Mouse (Mus musculus) large intestine, adult 2 months (tissue): ENCODE results near the gene Bend3. TPM values are rescaled to one million over a fixed set of nuclear protein-coding genes. Genes with fewer than 3 reads are reported as not detected.
A peak's percentile ranks its signal among the peaks of the same experiment; 100 is the strongest.

Experiments
- DNase-seq: peaks from one replicate; pipeline ENCODE4 v3.0.0-alpha.2; 2012; ENCODE audit warnings: low read depth, low spot score
- WGBS: fragments of 180-500 bp; shearing (Covaris S2); methylation state at CpG from one replicate; pipeline ENCODE4 v1.1.7; 2018; 5-methylcytosine and 5-hydroxymethylcytosine counted together
- polyA plus RNA-seq: library from polyadenylated mRNA; depleted of rRNA; stranded (reverse); fragments of >200 nt; gene quantifications from 2 replicates; pipeline ENCODE4 v1.2.3, GENCODE M21; 2012; rRNA removed

Bend3 gene
- 2.2 and 2.7 TPM in 2 replicates for polyA plus RNA-seq

DNA sequence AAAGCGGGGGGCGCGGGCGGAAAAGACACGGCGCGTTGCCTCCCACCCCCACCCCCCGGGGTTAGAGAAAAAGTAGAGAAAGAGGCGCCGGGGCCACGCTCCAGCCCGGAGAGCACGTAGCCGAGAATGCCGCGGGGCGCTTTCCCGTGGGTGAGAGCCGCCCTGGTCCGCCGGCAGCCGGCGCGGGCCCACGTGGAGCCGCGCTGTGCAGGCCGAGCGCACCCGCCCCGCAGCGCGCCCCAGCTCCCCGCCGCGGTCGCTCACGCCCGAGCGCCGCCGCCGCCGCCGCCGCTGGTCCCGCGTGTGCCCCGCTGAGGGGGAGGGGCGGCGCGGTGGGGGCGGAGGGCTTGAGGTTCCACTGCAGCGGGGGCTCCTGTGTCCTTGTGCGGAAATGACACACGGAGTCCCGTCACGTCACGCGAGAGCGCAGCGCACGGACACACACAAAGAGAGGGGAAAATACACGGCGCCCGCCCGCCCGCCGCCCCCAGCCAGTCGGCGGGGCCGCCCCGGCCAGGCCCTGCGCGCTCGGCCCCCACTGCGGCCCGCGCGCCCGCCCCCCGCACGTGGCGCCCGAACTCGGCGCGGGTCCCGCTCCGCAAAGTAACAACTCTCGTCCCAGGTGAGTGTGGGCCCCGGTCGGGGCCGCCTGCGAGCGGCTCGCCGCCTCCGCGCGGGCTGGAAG, at the start of gene Bend3:
Gene Bend3 (plus strand): TSS at position 81 of the 685 bp plus-strand sequence.
- under 1% methylated on average over 97 of the region's 101 CpGs for WGBS
- DNase-seq: no peak

- WGBS: 88% methylated on average over 5 of the region's 5 CpGs
Observed at GRCm38 (mm10) chr10:43430606-43431005, 48.0 kb upstream of the Bend3 start.

DNA sequence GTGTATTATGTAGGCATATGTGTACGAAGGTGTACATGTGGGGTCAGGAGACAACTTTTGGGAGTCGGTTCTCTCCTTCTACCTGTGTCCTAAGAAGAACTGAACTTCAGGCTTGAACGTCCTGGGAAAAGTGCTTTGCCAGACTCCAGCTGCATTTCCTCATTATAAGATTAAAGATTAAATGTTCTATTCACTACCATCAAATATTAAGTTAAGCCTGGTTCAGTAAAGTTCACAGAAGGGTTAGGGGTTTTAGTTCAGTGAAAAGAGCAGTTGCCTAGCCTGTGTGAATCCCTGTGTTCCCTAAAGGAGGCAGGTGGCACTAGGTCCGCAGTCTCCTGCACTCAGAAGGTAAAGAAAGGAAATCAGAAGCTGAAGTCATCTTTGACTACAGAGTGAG, 44.3 kb upstream of the Bend3 start:
- DNase-seq: no peak
- WGBS: 67% methylated on average over 4 of the region's 4 CpGs

More at GRCm38 (mm10) chr10:43430606-43431005, 48.0 kb upstream of the Bend3 start:
- DNase-seq: no peak

DNA sequence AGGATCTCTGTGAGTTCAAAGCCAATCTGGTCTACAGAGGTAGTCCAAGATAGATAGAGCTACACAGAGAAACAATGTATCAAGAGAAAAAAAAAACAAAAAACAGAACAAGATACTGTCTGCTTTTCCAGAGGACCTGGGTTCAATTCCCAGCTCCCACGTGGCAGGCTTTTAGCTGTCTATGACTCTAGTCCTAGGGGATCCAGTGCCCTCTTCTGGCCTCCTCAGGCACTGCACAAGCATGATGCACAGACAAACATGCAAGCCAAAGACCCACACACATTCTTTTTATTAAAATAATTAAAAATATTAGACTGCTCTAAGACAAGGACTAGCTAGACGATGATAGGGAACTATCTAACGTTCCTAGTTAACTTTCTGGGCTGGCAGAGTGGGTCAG, 42.9 kb upstream of the Bend3 start:
- 91% methylated on average over 3 of the region's 3 CpGs for WGBS
- DNase-seq: no peak

DNA sequence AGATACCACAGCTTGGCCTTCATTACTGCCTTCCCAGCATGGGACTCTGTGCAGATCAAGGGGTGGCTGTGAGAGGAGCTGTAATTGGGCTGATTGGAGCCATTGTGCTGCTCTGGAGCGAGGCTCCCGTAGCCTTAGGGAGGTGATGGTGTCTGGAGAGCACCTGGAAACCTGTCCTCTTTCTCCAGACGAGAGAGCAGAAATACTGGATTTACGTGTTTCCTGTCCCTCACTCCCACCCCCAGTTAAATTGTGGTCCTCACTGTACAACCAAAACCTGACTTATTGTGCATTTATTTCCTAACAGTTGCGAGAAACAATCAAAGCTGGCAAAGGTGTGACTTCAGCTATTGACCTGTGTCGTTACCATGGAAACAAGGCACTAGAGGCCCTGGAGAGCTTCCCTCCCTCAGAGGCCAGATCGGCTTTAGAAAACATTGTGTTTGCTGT, 39.1 kb upstream of the Bend3 start:
- WGBS: 40% methylated on average over 7 of the region's 7 CpGs
- DNase-seq: no peak

DNA sequence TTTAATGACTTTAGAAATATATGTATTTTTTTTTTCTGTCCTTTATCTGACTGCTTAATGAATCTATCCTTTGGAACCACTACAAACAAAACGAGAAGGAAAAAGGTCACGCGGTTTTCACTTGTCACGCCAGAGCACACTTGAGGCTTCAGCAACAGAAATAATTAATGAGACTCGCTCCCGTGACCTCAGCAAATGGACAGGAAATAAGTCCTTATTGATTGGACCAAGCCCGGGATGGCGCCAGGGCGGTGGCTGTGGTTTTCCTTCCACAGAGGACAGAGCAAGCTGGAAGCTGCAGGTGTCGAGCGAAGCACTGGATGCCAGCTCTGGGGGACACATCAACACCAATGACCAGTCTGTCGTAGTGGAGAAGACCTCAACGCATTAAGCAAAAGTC, 38.6 kb upstream of the Bend3 start:
- DNase-seq: no peak
- WGBS: 60% methylated on average over 13 of the region's 13 CpGs

GRCm38 (mm10) chr10:43440981-43441740, 37.5 kb upstream of the Bend3 start:
- WGBS: 29% methylated on average over 15 of the region's 15 CpGs
- DNase-seq: peak; percentile 61

- WGBS: 87% methylated on average over 3 of the region's 3 CpGs
- no peak for DNase-seq
Observed at GRCm38 (mm10) chr10:43448656-43449055, 30.0 kb upstream of the Bend3 start.

GRCm38 (mm10) chr10:43451848-43452662, 26.6 kb upstream of the Bend3 start:
- WGBS: 21% methylated on average over 16 of the region's 16 CpGs
- peak; percentile 55 for DNase-seq

GRCm38 (mm10) chr10:43452663-43452996, 26.0 kb upstream of the Bend3 start:
- WGBS: 18% methylated on average over 5 of the region's 5 CpGs
- DNase-seq: no peak

- 96% methylated on average over 1 of the region's 1 CpGs for WGBS
Observed at GRCm38 (mm10) chr10:43454219-43454618, 24.4 kb upstream of the Bend3 start.

DNA sequence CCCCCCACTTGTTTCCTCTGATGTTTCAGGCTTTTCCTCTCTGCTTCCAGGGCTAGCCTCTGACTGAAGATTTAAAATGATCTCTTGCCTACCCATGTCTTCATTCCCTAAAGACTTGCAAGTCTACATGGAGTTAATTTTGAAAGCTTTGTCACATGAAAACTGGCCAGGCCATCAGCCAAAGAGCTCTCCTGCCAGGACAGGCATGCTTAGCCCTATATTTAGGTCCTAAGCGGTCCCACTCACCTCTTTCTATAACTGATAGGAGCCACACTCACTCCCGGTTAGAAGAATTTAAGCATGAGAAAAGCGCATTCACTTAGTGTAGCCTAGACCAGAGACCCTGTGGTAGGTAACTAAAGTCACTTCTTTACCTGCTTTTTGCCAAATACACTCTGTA, 24.0 kb upstream of the Bend3 start:
- 94% methylated on average over 3 of the region's 3 CpGs for WGBS
- no peak for DNase-seq

More at GRCm38 (mm10) chr10:43454219-43454618, 24.4 kb upstream of the Bend3 start:
- no peak for DNase-seq

- 45% methylated on average over 5 of the region's 5 CpGs for WGBS
- DNase-seq: no peak
Observed at GRCm38 (mm10) chr10:43462821-43463220, 15.8 kb upstream of the Bend3 start.

DNA sequence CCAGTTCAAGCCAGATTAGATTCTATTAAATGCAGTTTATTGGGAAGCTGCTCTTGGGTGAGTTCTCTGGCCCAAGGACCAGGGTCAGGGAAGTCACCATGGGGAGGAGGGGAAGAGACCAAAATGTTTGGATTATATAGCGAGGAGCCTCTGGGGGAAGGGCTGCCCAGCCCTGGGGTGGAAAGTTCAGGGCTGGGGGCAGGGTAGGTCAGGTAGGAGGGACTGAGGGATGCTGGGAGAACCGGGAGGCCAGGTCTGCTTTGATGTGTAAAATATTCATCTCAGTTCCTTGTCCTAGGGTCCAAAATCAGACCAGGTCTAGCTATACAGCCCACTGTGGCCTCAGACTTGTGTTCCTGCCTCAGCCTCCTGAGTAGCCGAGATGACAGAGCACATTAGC, 15.4 kb upstream of the Bend3 start:
- 44% methylated on average over 3 of the region's 3 CpGs for WGBS
- no peak for DNase-seq

- 82% methylated on average over 2 of the region's 2 CpGs for WGBS
- no peak for DNase-seq
Observed at GRCm38 (mm10) chr10:43466223-43466622, 12.4 kb upstream of the Bend3 start.

- WGBS: 34% methylated on average over 13 of the region's 13 CpGs
- no peak for DNase-seq
Observed at GRCm38 (mm10) chr10:43467659-43468058, 11.0 kb upstream of the Bend3 start.

- DNase-seq: no peak
- WGBS: 92% methylated on average over 6 of the region's 6 CpGs
Observed at GRCm38 (mm10) chr10:43468293-43468692, 10.3 kb upstream of the Bend3 start.

DNA sequence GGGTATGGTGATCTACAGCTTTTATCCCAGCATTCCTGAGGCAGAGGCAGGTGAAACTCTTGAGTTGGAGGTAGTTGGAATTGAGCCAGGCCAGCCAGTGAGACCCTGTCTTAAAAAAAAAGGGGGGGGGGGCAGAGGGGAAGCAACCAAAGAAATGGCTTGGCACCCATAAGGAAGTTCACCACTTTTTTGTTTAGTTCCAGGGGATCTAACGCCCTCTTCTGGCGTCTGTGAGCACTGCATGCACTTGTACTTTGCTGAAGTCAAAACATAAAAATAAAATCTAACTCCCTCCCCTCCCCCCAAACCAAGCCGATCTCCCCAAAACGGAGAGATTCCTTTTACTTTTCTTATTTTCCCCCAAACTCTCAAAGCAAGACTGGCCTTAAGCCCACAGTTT, 3.3 kb upstream of the Bend3 start:
- no peak for DNase-seq
- 37% methylated on average over 4 of the region's 4 CpGs for WGBS

GRCm38 (mm10) chr10:43477459-43477858, 1.2 kb upstream of the Bend3 start:
- 71% methylated on average over 9 of the region's 9 CpGs for WGBS
- DNase-seq: no peak
